Mouse (Mus musculus) urinary bladder, postnatal 36 days (tissue): ENCODE data around the gene Gle1.
"Not testable (repeated sequence)": the region's sequence is repeated elsewhere in the genome, so short reads cannot be mapped to it uniquely, and the experiment has no call there.

Source experiments
- DNase-seq, 2 experiments: peaks; one replicate each; pipeline ENCODE4 v3.0.0; 2022; ENCODE audit warnings: low spot score in 2 of 2, mixed read lengths in 1 of 2

Gle1 gene

DNA sequence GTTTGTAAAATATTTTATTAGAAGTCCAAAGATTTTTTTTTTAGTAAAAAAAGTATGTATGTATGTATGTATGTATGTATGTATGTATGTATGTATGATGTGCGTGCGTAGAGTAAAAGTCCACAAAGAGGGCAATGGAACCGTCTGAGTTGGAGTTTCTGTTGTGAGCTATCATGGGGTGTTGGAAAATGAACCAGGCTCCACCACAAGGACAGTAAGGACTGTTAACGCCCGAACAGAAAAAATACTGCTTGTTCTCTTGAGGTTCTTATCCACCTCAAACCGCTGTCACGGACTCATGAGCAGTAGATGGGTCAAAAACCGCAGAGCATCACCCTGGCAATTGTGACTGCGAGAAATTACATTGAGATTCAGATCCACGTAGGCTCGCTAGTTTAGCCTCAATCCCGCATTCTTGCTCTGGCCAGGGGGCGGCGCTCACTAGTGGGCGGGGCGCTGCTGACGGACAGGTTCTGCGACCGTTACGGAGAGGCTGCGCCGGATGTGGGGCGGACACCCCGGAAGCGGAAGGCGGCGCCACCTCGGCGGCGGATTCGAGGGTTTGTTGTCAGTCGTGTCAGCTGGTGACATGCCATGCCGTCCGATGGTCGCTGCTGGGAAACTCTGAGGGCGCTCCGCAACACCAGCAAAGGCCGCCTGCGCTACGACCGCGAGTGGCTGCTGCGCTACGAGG, at the start of gene Gle1:
Gle1 (plus strand) TSS at position 521 of the 694 bp plus-strand sequence.
- DNase-seq, result peak; percentile 97

DNA sequence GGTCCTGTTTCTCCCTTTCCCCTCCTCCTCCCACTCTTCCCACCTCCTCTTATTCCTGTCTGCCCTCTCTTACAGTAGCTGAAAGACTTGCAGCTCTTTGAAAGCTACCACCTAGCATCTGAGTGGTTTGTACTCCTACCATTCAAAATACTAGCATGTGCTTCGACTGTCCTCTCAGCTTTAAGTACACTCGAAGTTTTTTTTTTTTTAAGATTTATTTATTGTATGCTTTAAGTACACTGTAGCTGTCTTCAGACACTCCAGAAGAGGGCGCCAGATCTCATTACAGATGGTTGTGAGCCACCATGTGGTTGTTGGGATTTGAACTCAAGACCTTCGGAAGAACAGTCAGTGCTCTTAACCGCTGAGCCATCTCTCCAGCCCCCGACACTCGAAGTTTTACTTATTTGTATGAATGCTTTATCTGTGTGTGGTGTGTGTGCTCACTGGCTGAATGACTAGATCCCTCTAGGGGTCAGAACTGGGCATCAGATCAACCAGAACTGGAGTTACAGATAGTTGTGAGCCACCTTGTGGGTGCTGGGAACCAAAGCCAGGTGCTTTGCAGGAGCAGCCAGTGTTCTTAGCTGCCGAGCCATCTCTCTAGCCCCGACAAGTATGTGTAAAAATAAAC, 48.5 kb upstream of the Gle1 start:
- not testable (repeated sequence) for DNase-seq

- peak; percentile 100 for DNase-seq
These were observed 45.9 kb upstream of the Gle1 start, which contains the start of gene Odf2 for GRCm38 (mm10) chr2:29889066-29889944. Gene Odf2, plus strand, starts transcription at chr2:29889221.

DNA sequence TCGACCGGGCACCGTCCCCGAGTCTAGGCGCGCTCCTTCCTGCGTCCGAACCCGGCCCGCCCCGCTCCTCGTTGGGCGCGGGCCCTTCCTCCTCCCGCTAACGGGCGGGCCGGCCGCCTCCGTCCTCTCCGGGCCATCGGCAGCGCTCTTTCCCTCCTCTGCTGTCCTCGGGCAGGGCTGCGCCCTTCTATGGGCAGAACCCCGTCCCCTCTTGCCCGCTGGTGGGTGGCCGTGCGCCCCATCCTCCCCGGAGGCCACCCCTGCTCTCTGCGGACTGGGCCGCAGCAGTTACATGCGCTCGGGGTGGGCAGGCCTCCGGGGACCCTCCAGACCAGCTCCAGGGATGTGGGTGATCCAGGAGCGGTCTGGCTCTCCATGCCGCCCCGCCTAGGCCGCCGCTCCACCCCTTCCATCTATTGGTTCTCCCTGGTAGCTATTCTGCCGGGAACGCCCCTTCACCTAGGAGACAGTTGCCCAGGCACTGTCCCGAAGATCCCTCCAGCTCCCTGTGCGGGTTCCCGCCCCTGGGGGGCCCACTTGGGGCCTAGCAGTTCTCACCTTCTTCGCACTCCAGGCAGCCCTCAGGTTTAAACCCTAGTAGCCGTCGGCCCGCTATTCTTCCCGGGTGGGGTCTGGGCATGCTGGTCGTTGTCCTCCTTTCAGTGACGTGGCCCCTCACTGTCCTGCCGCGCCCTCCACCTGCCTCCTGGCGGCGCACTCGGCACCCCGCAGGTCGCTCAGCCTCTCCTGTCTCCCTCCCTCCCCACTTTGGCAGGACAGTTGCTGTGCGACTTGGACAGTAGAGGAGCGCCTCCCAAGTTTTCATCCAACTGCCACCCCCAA, 45.0 kb upstream of the Gle1 start:
- DNase-seq, result peak; percentile 71 to 85

GRCm38 (mm10) chr2:29891773-29892172, 43.5 kb upstream of the Gle1 start:
- DNase-seq, result no peak

DNA sequence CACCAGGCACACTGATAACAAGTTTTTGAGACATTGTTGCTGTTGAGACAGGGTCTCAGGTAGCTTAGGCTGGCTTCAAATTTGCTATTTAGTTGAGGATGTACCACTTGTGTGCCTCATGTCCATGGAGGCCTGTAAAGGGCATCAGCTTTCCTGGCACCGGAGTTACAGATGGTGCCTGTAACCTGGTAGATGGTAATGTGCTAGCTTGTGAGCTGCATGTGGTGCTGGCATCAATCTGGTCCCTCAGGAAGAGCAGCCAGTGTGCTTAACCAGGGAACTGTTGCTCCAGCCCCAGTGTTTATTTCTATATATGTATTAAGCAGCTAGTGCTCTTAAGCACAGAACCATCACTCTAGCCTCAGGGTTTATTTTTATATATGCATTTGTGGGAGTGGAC, 39.2 kb upstream of the Gle1 start:
- DNase-seq, result no peak

DNA sequence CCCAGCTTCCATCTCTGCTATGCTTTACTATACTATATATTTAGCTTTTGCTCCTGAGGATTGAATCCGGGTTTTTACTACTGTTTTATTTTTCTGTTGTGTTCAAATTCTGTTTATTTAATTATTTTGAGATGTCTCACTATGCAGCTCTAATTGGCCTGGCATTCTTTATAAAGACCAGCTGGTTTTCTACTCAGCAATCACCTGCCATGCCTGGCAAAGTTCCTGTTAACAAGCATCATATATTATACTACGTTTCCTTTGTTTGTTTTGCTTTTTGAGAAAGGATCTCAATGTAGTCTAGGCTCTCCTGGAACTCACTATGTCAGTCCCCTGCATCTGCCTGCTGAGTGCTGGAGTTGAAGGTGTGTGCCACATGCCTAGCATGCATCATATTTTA, 37.9 kb upstream of the Gle1 start:
- DNase-seq, result no peak

- no peak for DNase-seq
These were observed 37.1 kb upstream of the Gle1 start for GRCm38 (mm10) chr2:29898081-29898480.

DNA sequence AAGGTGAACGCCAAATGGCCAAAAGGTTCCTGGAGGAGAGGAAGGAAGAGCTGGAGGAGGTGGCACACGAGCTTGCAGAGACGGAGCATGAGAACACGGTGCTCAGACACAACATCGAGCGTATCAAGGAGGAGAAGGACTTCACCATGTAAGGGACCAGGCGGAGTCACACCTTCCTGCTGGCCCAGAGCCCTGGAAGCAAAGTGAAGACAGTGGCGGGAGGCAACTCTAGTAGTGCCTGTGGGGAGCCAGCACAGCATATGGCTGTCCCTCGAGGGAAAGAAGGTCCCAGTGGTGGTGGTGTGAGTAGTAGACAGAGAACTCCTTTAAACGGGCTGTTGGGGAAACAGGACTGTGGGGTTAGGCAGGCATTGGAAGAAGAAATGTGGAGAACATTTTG, 33.0 kb upstream of the Gle1 start:
- DNase-seq, result no peak

DNA sequence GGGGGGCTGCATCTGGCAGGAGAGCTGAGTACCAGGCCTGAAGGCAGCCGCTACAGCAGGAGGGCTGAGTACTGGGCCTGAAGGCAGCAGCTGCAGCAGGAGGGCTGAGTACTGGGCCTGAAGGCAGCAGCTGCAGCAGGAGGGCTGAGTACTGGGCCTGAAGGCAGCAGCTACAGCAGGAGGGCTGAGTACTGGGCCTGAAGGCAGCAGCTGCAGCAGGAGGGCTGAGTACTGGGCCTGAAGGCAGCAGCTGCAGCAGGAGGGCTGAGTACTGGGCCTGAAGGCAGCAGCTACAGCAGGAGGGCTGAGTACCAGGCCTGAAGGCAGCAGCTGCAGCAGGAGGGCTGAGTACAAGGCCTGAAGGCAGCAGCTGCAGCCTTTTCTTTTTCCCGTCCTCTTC, 27.1 kb upstream of the Gle1 start:
- DNase-seq, result not testable (repeated sequence)

GRCm38 (mm10) chr2:29910042-29910441, 25.2 kb upstream of the Gle1 start:
- no peak for DNase-seq

DNA sequence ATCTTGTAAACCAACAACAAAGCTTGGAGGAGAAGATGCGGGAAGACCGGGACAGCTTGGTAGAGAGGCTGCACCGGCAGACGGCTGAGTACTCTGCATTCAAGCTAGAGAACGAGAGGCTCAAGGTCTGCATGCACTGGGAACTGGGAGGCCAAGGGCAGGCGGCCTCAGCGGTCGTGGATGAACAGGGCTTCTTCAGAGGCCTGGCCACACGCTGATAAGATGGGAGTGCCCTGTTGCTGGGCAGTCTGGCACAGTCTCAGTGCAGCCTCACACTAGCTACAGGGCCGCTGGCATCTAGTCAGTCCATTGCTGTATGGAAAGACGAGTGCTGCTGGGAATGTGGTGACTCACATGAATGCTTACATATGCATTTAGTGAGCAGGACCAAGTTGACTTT, 17.6 kb upstream of the Gle1 start:
- no peak for DNase-seq

GRCm38 (mm10) chr2:29922011-29922410, 13.2 kb upstream of the Gle1 start:
- peak in 1 of 2 experiments; percentile 31 for DNase-seq

DNA sequence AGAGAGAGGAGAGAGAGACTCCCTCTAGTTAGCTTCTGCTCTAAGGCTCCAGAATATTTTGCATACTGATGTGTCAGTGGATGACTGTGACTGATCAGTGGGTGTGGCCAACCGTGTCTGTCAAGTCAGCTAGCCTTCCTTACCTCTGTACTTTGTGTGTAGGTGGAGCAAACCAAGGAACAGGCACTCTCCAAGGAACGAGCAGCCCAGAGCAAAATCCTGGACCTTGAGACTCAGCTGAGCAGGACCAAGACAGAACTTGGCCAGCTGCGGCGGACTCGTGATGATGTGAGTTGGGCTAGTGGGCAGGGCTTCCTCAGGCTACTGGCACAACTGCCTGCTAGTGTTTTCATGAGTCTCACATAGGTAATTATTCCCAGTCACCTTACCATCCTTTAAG, 8.7 kb upstream of the Gle1 start:
- no peak for DNase-seq

DNA sequence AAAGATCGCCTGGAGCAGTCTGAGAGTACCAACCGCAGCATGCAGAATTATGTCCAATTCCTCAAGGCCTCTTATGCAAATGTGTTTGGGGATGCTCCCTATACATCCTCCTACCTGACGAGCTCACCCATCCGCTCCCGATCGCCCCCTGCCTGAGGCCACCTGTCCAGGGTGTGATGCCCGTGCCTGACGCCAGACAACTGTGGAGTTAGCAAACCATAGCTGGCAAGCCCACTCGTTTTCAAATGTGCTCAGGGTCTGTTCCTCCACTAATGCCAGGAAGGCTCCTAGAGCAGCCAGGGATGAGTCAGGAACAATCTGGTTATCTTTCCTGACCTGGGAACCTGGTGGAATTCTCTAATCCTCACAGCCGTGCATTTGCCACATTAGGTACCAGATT, 4.7 kb upstream of the Gle1 start:
- no peak for DNase-seq

DNA sequence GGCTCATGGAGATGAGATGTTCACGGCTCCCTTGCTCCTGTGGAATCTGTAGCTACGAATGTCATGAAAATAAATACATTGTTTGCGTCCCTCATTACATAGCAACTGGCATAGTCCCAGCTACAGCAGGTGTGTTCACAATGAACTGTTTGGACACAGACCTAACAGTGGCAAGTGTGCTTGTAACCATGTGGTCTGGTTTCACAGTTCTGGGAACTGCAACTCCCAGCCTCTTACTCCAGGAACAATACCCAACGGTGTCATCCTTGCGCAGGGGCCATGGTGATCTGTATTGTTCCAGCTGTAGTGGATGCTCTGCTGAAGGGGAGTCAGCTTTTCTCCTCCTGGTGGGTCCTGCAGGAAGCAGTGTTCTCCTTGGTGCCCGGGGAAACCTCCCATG, 4.0 kb upstream of the Gle1 start:
- no peak for DNase-seq

- no peak for DNase-seq
These were observed 4.8 kb downstream of the Gle1 start for GRCm38 (mm10) chr2:29940073-29940472.

GRCm38 (mm10) chr2:29940826-29941225, 5.6 kb downstream of the Gle1 start:
- no peak for DNase-seq

GRCm38 (mm10) chr2:29944723-29945122, 9.5 kb downstream of the Gle1 start:
- DNase-seq, result no peak

- no peak for DNase-seq
These were observed 13.7 kb downstream of the Gle1 start for GRCm38 (mm10) chr2:29948896-29949295.

- DNase-seq, result no peak
These were observed 26.0 kb downstream of the Gle1 start for GRCm38 (mm10) chr2:29961246-29961645.
